Mouse (Mus musculus) embryonic facial prominence, embryonic 14.5 days (tissue): ENCODE data around the gene Golt1a. TPM values are rescaled to one million over a fixed set of nuclear protein-coding genes. Genes with fewer than 3 reads are reported as not detected.

ENCODE experiments used
- ATAC-seq: fragments of 200-750 bp; cut with Nextera tagmentation; 2 replicates; pipeline ENCODE4 v1.8.0; 2017; ENCODE audit warnings: low read depth, moderate number of reproducible peaks, moderate TSS enrichment
- DNase-seq: peaks from one replicate; pipeline ENCODE4 v3.0.0-alpha.2; 2015; ENCODE audit warnings: low spot score
- H3K27ac ChIP-seq: fragments of 300-500 bp; sonication (generic); replicated peaks from 2 replicates; pipeline ENCODE4 v1.5.1; 2014; ENCODE audit warnings: low read depth, mild to moderate bottlenecking, low read length, moderate library complexity
- H3K27me3 ChIP-seq: fragments of 300-500 bp; sonication (generic); replicated peaks from 2 replicates; pipeline ENCODE4 v1.6.1; 2014; ENCODE audit warnings: low read length; ENCODE audit not compliant: control insufficient read depth, insufficient read depth
- H3K36me3 ChIP-seq: fragments of 300-500 bp; sonication (generic); 2 replicates; pipeline ENCODE4 v1.6.1; 2014; ENCODE audit warnings: low read length, mixed read lengths; ENCODE audit not compliant: control insufficient read depth, insufficient read depth
- H3K4me1 ChIP-seq: fragments of 300-500 bp; sonication (generic); 2 replicates; pipeline ENCODE4 v1.6.1; 2014; ENCODE audit warnings: antibody characterized with exemption, low read length; ENCODE audit not compliant: control insufficient read depth, insufficient read depth
- H3K4me2 ChIP-seq: fragments of 300-500 bp; sonication (generic); 2 replicates; pipeline ENCODE4 v1.6.1; 2014; ENCODE audit warnings: low read depth, mild to moderate bottlenecking, low read length, moderate library complexity, mixed read lengths
- H3K4me3 ChIP-seq: fragments of 300-500 bp; sonication (generic); 2 replicates; pipeline ENCODE4 v1.5.1; 2014; ENCODE audit warnings: low read depth, mild to moderate bottlenecking, low read length
- H3K9ac ChIP-seq: fragments of 300-500 bp; sonication (generic); 2 replicates; pipeline ENCODE4 v1.6.1; 2014; ENCODE audit warnings: low read depth, mild to moderate bottlenecking, low read length, moderate library complexity, mixed read lengths
- H3K9me3 ChIP-seq: fragments of 300-500 bp; sonication (generic); 2 replicates; pipeline ENCODE4 v1.6.1; 2016; ENCODE audit warnings: low read length; ENCODE audit not compliant: control insufficient read depth
- WGBS: fragments of 180-500 bp; shearing (Covaris S2); extraction: QIAGEN DNeasy Blood & Tissue Kit; methylation state at CpG from one replicate; pipeline ENCODE4 v1.1.7; 2014; 5-methylcytosine and 5-hydroxymethylcytosine counted together
- polyA plus RNA-seq: library from polyadenylated mRNA; unstranded; fragments of >200 nt; fragmentation: Nextera tagmentation; extraction: Ambion mirVana; gene quantifications from 2 replicates; pipeline ENCODE4 v1.2.1, GENCODE M21; 2014

The Golt1a gene
- polyA plus RNA-seq, 1 experiment from 2014 or later = not detected

DNA sequence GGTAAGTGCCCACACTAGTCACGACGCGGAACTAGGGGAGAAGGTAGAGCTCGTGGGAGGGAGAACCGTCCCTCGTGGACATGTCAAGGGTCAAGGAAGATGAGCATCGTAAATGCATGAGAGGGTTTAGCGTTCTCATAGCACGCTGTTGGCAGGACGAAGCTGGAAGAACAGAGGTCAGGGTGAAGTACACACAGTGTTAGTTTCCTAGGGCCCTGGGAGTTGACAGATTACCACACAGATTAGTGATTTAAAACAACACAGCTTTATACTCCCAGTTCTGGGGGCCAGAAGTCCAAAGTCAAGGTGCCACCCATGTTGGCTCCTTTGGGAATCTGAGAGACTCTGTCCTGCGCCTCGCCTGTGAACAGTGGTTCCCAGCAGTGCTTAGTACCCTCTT is 21.7 kb upstream of the Golt1a start:
- Histone ChIP-seq H3K36me3 (no peaks in the 10 kb centered on the region), H3K27ac (no peak overlapping the region), H3K27me3 (no peaks in the 10 kb centered on the region), H3K4me3 (no peak overlapping the region), H3K4me1 (no peaks in the 10 kb centered on the region), H3K9me3 (no peaks in the 10 kb centered on the region), H3K4me2 (no peak overlapping the region), H3K9ac (no peak overlapping the region)
- ATAC-seq = no peak
- no peak for DNase-seq
- 90% methylated on average over 12 of the region's 12 CpGs for WGBS

DNA sequence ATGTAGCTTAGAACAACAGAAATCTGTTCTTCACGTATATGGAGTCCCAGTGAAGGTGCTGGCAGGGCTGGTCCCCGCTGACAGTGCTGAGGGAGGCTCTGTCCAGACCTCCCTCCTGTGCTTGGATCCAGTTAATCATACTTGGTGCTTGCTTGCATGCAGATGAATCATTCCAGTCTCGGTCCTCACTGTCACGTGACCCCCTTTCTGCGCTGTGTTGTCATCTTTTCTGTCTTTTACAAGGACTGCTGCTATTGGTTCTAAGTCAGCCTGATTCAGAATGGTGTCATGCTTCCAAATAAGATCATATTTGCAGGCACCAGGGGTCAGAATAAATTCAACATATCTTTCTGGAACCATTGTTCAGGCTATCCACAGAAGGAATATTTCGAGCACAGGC is 17.7 kb upstream of the Golt1a start:
- no peak for DNase-seq
- Histone ChIP-seq H3K27ac (no peak overlapping the region), H3K9ac (no peak overlapping the region), H3K4me1 (peaks cover 8% of the 10 kb centered on the region; the same call in 1 of the 2 replicates), H3K4me3 (no peak overlapping the region), H3K9me3 (no peaks in the 10 kb centered on the region), H3K27me3 (no peaks in the 10 kb centered on the region), H3K36me3 (no peaks in the 10 kb centered on the region), H3K4me2 (no peak overlapping the region)
- WGBS = 86% methylated on average over 6 of the region's 6 CpGs
- no peak for ATAC-seq

DNA sequence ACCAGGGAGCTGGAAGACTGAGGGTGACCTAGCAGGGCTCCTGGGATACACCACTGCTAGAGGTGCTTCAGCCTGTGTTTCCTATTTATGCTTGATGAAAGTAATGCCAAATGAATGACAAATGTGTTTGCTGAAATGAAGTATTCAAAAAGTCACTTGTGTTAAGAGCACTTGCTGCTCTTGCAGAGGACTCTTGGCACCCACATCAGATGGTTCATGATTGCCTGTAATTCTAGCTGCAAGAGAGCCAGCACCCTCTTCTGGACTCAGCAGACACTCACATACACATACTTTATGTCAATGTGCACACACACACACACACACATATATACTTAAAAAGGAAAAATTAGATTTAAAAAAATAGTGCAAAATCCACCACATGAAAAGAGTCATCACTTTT is 17.0 kb upstream of the Golt1a start:
- Histone ChIP-seq H3K36me3 (no peaks in the 10 kb centered on the region), H3K4me3 (no peak overlapping the region), H3K4me2 (no peak overlapping the region), H3K9me3 (no peaks in the 10 kb centered on the region), H3K27me3 (no peaks in the 10 kb centered on the region), H3K4me1 (peaks cover 8% of the 10 kb centered on the region; the same call in 1 of the 2 replicates), H3K27ac (no peak overlapping the region), H3K9ac (no peak overlapping the region)
- DNase-seq (no peak), ATAC-seq (no peak)

DNA sequence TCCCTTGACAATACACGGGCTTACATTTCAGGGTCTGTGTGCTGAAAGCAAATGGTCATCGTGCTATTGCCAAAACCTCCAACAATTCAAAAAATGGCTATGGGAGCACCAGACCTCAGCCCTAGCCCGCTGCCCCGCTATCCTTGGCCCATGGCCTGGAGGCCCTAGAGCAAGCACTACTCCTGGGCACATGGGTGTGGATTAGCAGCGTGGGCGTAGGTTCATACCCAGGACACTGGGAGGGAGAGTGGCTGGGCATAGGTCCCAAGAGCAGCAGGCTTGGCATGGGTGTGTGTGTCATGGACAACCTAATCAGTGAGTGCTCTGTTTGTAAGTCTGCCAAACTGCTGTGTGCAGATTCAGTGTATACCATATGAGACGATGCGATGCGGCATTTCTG is 13.2 kb upstream of the Golt1a start:
- Histone ChIP-seq H3K9me3 (no peaks in the 10 kb centered on the region), H3K4me1 (peaks cover 14% of the 10 kb centered on the region; the same call in 1 of the 2 replicates), H3K27ac (no peak overlapping the region), H3K27me3 (0 out of 2 replicates have a peak, but pooled peaks cover 4% of the 10 kb centered on the region), H3K4me3 (no peak overlapping the region), H3K36me3 (no peaks in the 10 kb centered on the region), H3K4me2 (no peak overlapping the region), H3K9ac (no peak overlapping the region)
- DNase-seq (peak; percentile 58), ATAC-seq (peak; percentile 56)
- WGBS = 64% methylated on average over 9 of the region's 9 CpGs

DNA sequence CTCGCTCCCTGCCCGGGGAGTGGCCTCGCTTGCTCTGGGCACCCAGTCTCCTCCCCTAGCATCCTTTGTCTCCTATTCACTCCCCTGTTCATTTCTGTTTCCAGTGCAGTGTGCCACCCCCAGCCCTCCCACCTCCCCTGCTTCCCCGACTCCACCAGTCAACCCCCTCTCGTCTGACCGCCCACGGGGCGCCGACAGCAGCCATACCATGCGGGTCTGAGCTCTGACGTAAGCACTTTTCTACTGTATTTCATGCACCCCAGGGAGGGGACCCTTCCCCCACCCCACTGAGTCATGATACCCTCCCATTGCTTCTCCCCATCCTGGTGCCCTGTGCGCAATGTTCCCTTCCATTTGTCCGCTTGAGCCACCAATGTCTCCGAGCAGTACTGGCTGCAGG is 10.8 kb upstream of the Golt1a start:
- Histone ChIP-seq H3K9me3 (no peaks in the 10 kb centered on the region), H3K4me1 (peaks cover 24% of the 10 kb centered on the region), H3K9ac (0 out of 2 replicates have a peak overlapping the region, but pooled peaks have one; percentile 40), H3K27me3 (0 out of 2 replicates have a peak, but pooled peaks cover 4% of the 10 kb centered on the region), H3K36me3 (no peaks in the 10 kb centered on the region), H3K27ac (no peak overlapping the region), H3K4me2 (peak overlapping the region; percentile 20; the same call in 1 of the 2 replicates), H3K4me3 (no peak overlapping the region)
- WGBS = 33% methylated on average over 14 of the region's 14 CpGs
- DNase-seq = no peak
- no peak for ATAC-seq

DNA sequence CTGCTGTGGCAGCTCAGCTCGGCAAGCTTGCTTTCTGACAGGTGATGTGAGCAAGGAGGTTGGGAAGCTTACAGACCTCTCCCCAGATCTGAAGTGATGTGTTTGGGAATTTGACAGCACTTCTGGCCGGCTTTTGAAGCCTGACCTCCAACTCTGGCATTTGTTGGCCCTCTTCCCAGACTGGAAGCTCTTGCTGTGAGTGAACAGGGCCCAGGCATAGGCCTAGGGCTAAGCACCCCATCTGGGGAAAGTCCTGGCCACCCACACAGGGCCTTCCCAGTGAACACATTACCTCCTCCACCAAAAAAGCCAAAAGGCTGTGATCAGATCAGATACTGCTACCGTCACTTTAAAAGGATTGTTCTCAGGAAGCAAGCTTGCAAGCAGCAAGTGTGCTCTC is 7.1 kb upstream of the Golt1a start:
- H3K4me3 ChIP-seq = no peak overlapping the region
- DNase-seq (peak; percentile 72), ATAC-seq (peak; percentile 64; the same call in 1 of the 2 replicates)
- H3K4me1 ChIP-seq = peaks cover 16% of the 10 kb centered on the region; the same call in 1 of the 2 replicates
- H3K9me3 ChIP-seq = no peaks in the 10 kb centered on the region
- no peaks in the 10 kb centered on the region for H3K36me3 ChIP-seq
- no peak overlapping the region for H3K9ac ChIP-seq
- WGBS = 21% methylated on average over 3 of the region's 3 CpGs
- 0 out of 2 replicates have a peak, but pooled peaks cover 4% of the 10 kb centered on the region for H3K27me3 ChIP-seq
- no peak overlapping the region; the same call in 1 of the 2 replicates for H3K27ac ChIP-seq
- no peak overlapping the region for H3K4me2 ChIP-seq

DNA sequence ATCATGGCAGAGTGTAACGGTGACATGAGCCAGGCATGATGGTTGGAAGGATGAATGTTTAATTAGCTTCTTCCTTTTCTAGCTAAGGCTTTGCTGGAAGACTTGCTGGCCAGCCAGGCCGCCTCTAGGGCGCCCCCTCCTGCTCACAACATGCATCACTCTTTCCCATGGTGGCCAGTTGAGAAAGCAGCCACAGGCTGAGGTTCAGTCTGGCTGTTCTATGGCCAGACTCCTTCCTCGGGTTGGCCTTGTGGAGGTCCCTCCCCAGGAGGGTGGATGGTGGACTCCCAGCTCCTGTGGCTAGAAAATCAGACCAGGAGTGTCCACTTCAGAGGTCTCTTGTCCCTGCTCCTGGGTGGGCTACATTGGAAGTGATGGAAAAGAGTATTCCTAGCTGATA is 2.8 kb upstream of the Golt1a start:
- Histone ChIP-seq H3K4me1 (peaks cover 9% of the 10 kb centered on the region; the same call in 1 of the 2 replicates), H3K27ac (no peak overlapping the region), H3K4me2 (no peak overlapping the region), H3K9ac (no peak overlapping the region), H3K4me3 (no peak overlapping the region), H3K36me3 (no peaks in the 10 kb centered on the region), H3K9me3 (no peaks in the 10 kb centered on the region), H3K27me3 (no peaks in the 10 kb centered on the region)
- DNase-seq (peak; percentile 42), ATAC-seq (no peak)
- 12% methylated on average over 4 of the region's 4 CpGs for WGBS

DNA sequence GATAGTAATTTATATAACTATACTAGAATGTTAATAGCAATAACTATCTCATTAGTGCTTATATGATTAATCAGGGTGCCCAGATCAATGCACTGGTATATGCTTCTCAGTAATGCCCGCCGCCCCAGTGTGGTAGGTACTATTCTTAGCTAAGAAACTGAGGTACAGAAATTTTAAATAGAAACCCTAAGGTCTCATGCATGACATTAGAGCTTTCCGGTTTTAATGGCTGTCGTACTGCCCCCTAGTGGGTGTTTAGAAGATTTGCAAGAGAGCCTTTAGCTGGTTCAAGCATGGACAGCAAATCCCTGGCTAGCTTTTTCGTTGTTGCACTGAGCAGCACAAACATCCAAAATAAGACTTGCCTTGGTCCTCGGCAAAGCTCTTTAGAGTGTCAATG is 2.3 kb upstream of the Golt1a start:
- Histone ChIP-seq H3K27ac (no peak overlapping the region), H3K36me3 (no peaks in the 10 kb centered on the region), H3K4me1 (peaks cover 4% of the 10 kb centered on the region; the same call in 1 of the 2 replicates), H3K27me3 (no peaks in the 10 kb centered on the region), H3K4me2 (no peak overlapping the region), H3K4me3 (no peak overlapping the region), H3K9me3 (no peaks in the 10 kb centered on the region), H3K9ac (no peak overlapping the region)
- peak; percentile 66 for DNase-seq
- 15% methylated on average over 6 of the region's 6 CpGs for WGBS
- no peak for ATAC-seq

DNA sequence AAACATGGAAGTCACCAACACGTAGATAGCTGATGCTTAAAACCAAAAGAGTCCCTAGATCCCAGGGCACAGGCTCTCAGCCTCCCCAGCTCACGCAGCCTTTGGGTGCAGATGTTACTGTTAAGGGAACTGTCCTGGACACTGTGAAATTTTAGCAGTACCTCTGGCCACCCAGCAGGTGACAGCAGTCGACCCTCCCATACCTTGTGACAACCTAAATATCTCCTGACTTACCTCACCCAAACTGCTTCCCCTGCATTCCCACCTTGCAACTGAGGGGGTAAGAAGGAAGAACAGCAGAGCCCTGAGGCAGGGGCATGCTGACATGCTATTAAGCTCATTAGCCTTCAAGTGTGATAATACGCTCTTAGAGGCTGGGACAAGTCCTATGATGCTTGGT is 1.6 kb downstream of the Golt1a start:
- WGBS = 50% methylated on average over 4 of the region's 4 CpGs

More for the DNA sequence above, 1.6 kb downstream of the Golt1a start:
- H3K36me3 ChIP-seq = no peaks in the 10 kb centered on the region
- no peaks in the 10 kb centered on the region for H3K9me3 ChIP-seq
- H3K4me3 ChIP-seq = no peak overlapping the region
- DNase-seq (no peak), ATAC-seq (no peak)
- no peaks in the 10 kb centered on the region for H3K27me3 ChIP-seq
- H3K4me1 ChIP-seq = no peaks in the 10 kb centered on the region
- H3K9ac ChIP-seq = no peak overlapping the region
- H3K27ac ChIP-seq = no peak overlapping the region
- H3K4me2 ChIP-seq = no peak overlapping the region
